Mouse (Mus musculus): ENCODE measurements around the gene Ccdc85b.
"Not testable (repeated sequence)": the region's sequence is repeated elsewhere in the genome, so short reads cannot be mapped to it uniquely, and the experiment has no call there.

GRCm38 (mm10) chr19:5406531-5407126, 51.1 kb downstream of the Ccdc85b start:
- peak; percentile 0 for TF ChIP-seq CTCF (IDR thresholded peaks at IDR 0.05; ENCODE audit: low read depth, low read length)
- TF ChIP-seq EP300 (IDR thresholded peaks at IDR 0.05; ENCODE audit: insufficient read depth, low read depth, low read length): not testable (repeated sequence)

All from ES-Bruce4 (cell line).